Mouse (Mus musculus) olfactory bulb, adult 2 months (tissue): ENCODE data around the gene Prelid3b. TPM values are rescaled to one million over a fixed set of nuclear protein-coding genes. Genes with fewer than 3 reads are reported as not detected.

Experiments
- H3K27ac ChIP-seq: fragments of 200-500 bp; 2 replicates; pipeline ENCODE4 v1.5.1; 2012; ENCODE audit warnings: low read depth, low read length; ENCODE audit not compliant: insufficient read depth
- H3K4me1 ChIP-seq: fragments of 200-500 bp; 2 replicates; pipeline ENCODE4 v1.6.1; 2012; ENCODE audit warnings: low read length; ENCODE audit not compliant: control insufficient read depth, insufficient read depth
- H3K4me3 ChIP-seq: fragments of 200-500 bp; 2 replicates; pipeline ENCODE4 v1.5.1; 2012; ENCODE audit warnings: mild to moderate bottlenecking, low read depth, low read length, moderate library complexity; ENCODE audit not compliant: insufficient read depth
- CTCF ChIP-seq: fragments of 200-500 bp; IDR thresholded peaks from 2 replicates; pipeline ENCODE4 v1.5.1; 2012; ENCODE audit warnings: low read depth, mild to moderate bottlenecking, low read length, moderate library complexity; ENCODE audit not compliant: insufficient read depth
- POLR2A ChIP-seq: fragments of 200-500 bp; IDR thresholded peaks from 2 replicates; pipeline ENCODE4 v1.6.1; 2012; ENCODE audit warnings: mild to moderate bottlenecking, low read depth, low read length, moderate library complexity; ENCODE audit not compliant: insufficient read depth
- WGBS: fragments of 180-500 bp; shearing (Covaris S2); methylation state at CpG from one replicate; pipeline ENCODE4 v1.1.7; 2018; 5-methylcytosine and 5-hydroxymethylcytosine counted together
- polyA plus RNA-seq: library from polyadenylated mRNA; stranded (reverse); fragments of >200 nt; gene quantifications from 2 replicates; pipeline ENCODE4 v1.2.4, GENCODE M21; 2012; ENCODE audit warnings: low replicate concordance; ENCODE audit not compliant: missing spikeins, insufficient read depth, insufficient read length

The Prelid3b gene
- polyA plus RNA-seq, 1 experiment, result not detected

- Histone ChIP-seq H3K27ac (no peak overlapping the region), H3K4me1 (peaks cover 21% of the 10 kb centered on the region), H3K4me3 (no peak overlapping the region)
- WGBS, result 88% methylated on average over 26 of the region's 26 CpGs
- no peak for TF ChIP-seq POLR2A
- TF ChIP-seq CTCF, result no peak
Observed at GRCm38 (mm10) chr2:174436076-174436701, 36.7 kb downstream of the Prelid3b start.

GRCm38 (mm10) chr2:174434943-174435342 lies 37.9 kb downstream of the Prelid3b start:
- WGBS, result 98% methylated on average over 9 of the region's 9 CpGs
- Histone ChIP-seq H3K4me3 (no peak overlapping the region), H3K4me1 (peaks cover 21% of the 10 kb centered on the region), H3K27ac (no peak overlapping the region)
- TF ChIP-seq CTCF, result no peak
- no peak for TF ChIP-seq POLR2A

- 70% methylated on average over 10 of the region's 10 CpGs for WGBS
- Histone ChIP-seq H3K4me3 (no peak overlapping the region), H3K27ac (no peak overlapping the region), H3K4me1 (no peaks in the 10 kb centered on the region)
- no peak for TF ChIP-seq POLR2A
Observed at GRCm38 (mm10) chr2:174428996-174429591, 43.8 kb downstream of the Prelid3b start.

GRCm38 (mm10) chr2:174428076-174428835 lies 44.6 kb downstream of the Prelid3b start:
- TF ChIP-seq CTCF, result no peak
- no peak for TF ChIP-seq POLR2A
- H3K4me1 ChIP-seq, result no peaks in the 10 kb centered on the region
- H3K27ac ChIP-seq, result no peak overlapping the region
- WGBS, result 86% methylated on average over 18 of the region's 18 CpGs
- no peak overlapping the region for H3K4me3 ChIP-seq

- Histone ChIP-seq H3K4me1 (no peaks in the 10 kb centered on the region), H3K27ac (no peak overlapping the region), H3K4me3 (no peak overlapping the region)
- WGBS, result 95% methylated on average over 12 of the region's 12 CpGs
- TF ChIP-seq POLR2A (no peak), CTCF (no peak)
Observed at GRCm38 (mm10) chr2:174426856-174427255, 46.0 kb downstream of the Prelid3b start.

GRCm38 (mm10) chr2:174424301-174425085 lies 48.4 kb downstream of the Prelid3b start:
- H3K4me3 ChIP-seq, result no peak overlapping the region
- H3K4me1 ChIP-seq, result no peaks in the 10 kb centered on the region
- no peak overlapping the region for H3K27ac ChIP-seq
- 88% methylated on average over 11 of the region's 11 CpGs for WGBS
- TF ChIP-seq POLR2A, result no peak
- no peak for TF ChIP-seq CTCF

- WGBS, result 61% methylated on average over 6 of the region's 6 CpGs
- peaks cover 12% of the 10 kb centered on the region for H3K4me1 ChIP-seq
- no peak overlapping the region for H3K4me3 ChIP-seq
- TF ChIP-seq CTCF (no peak), POLR2A (no peak)
- H3K27ac ChIP-seq, result no peak overlapping the region
Observed at GRCm38 (mm10) chr2:174421107-174421506, 51.8 kb downstream of the Prelid3b start.

- H3K27ac ChIP-seq, result no peak within 1 kb of the TSS
- under 1% methylated on average over 40 of the region's 40 CpGs for WGBS
- peak within 1 kb of the TSS; percentile 89 for H3K4me3 ChIP-seq
- peaks cover 13% of the 10 kb centered on the region for H3K4me1 ChIP-seq
- no peak for TF ChIP-seq POLR2A
- TF ChIP-seq CTCF, result no peak
Observed at GRCm38 (mm10) chr2:174415731-174416310, 57.1 kb downstream of the Prelid3b start, which contains the start of gene Nelfcd. TSS of gene Nelfcd (plus strand) at chr2:174415804.

Other genes with a start within 250 kb of the Prelid3b start
- 195 and 698 TPM in 2 replicates for gene Gnas, start 188.8 kb downstream of the Prelid3b start, polyA plus RNA-seq
- gene Gm20721, start 126.4 kb downstream of the Prelid3b start, polyA plus RNA-seq, result not detected in 2 replicates
- not detected in 2 replicates for gene Nelfcd, start 57.3 kb downstream of the Prelid3b start, polyA plus RNA-seq
- gene Ctsz, start 34.0 kb downstream of the Prelid3b start, polyA plus RNA-seq, result not detected in 2 replicates
- gene Tubb1, start 22.4 kb downstream of the Prelid3b start, polyA plus RNA-seq, result not detected in 2 replicates
- gene Atp5e, start 9.0 kb downstream of the Prelid3b start, polyA plus RNA-seq, result not detected in 2 replicates
- not detected in 2 replicates for gene Zfp831, start 170.5 kb upstream of the Prelid3b start, polyA plus RNA-seq